Mouse (Mus musculus): ENCODE results near the gene Mpig6b. TPM values are rescaled to one million over a fixed set of nuclear protein-coding genes. Genes with fewer than 3 reads are reported as not detected.

The Mpig6b gene
- total RNA-seq (2023; ENCODE audit: inconsistent age) = 0.45 TPM in 1 of 4 replicates, not detected in the others

GRCm38 (mm10) chr17:35066084-35066483 lies at the start of gene Mpig6b:
Mpig6b (minus strand) TSS chr17:35066184.

GRCm38 (mm10) chr17:35115046-35116019 lies 49.3 kb upstream of the Mpig6b start, which contains the start of gene Ly6g5b:
Ly6g5b (minus strand) TSS chr17:35115428.

DNA sequence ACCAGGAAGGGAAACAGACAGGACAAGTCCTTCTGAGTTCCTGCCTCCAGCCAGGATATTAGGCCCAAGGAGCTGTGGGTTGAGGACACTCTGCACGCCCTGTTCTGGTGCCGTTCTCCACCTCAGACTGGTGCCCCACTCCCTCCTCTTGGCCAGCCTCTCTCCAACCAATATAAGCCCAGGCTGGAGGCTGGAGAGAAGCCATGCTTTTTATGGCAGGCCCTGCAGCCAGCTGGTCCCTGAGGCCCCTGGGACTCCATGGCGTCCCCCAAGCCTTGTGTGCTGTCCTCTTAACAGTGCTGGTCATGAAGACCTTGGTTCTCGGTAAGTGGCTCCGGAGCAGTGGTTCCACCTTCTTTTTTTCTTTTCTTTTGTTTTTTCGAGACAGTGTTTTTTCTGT lies 42.1 kb upstream of the Mpig6b start, which contains the start of gene Ly6g5c:
Gene Ly6g5c (plus strand): TSS at position 183 of the 400 bp plus-strand sequence.

GRCm38 (mm10) chr17:35088825-35089644 lies 23.1 kb upstream of the Mpig6b start, which contains the start of gene Abhd16a:
Abhd16a (plus strand) TSS chr17:35089263.

GRCm38 (mm10) chr17:35085208-35085865 lies 19.4 kb upstream of the Mpig6b start, which contains the start of gene Ly6g6f:
Ly6g6f (minus strand) TSS chr17:35085610.

GRCm38 (mm10) chr17:35077786-35078233 lies 11.8 kb upstream of the Mpig6b start, which contains the start of gene Ly6g6d:
Ly6g6d (minus strand) TSS chr17:35078065.

DNA sequence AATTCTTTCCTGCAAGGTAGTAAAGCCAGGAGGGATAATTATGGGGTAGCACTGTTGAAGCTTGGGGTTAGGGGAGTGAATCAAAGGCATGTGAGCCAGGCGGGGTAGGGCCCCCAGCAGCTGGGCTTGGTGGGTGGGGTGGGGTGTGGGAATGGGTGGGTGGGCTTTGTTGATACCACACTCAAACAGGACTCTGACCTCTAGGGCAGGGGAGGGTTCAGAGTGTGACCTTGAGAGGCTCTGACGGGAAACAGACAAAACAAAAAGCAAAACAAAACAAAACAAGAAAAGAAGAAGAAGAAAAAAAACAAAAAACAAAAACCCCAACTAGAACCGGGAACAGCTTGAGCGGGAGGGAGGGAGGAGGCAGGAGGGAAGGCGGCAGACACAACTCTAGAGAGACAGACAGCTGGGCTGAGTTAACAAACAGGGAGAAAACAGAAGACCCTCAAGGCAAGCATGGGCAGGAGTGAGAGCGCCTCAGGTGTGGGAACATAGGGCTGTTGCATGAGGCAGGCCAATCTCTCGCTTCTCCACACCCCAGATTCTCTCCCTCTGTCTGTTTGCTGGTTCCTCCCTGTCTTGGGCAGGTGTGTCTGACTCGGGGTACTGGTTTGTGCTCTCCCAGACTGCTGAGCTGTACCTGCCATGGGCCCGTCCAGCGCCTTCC lies 10.7 kb upstream of the Mpig6b start, which contains the start of gene Ly6g6e:
Gene Ly6g6e (plus strand): TSS at position 396 of the 670 bp plus-strand sequence.

DNA sequence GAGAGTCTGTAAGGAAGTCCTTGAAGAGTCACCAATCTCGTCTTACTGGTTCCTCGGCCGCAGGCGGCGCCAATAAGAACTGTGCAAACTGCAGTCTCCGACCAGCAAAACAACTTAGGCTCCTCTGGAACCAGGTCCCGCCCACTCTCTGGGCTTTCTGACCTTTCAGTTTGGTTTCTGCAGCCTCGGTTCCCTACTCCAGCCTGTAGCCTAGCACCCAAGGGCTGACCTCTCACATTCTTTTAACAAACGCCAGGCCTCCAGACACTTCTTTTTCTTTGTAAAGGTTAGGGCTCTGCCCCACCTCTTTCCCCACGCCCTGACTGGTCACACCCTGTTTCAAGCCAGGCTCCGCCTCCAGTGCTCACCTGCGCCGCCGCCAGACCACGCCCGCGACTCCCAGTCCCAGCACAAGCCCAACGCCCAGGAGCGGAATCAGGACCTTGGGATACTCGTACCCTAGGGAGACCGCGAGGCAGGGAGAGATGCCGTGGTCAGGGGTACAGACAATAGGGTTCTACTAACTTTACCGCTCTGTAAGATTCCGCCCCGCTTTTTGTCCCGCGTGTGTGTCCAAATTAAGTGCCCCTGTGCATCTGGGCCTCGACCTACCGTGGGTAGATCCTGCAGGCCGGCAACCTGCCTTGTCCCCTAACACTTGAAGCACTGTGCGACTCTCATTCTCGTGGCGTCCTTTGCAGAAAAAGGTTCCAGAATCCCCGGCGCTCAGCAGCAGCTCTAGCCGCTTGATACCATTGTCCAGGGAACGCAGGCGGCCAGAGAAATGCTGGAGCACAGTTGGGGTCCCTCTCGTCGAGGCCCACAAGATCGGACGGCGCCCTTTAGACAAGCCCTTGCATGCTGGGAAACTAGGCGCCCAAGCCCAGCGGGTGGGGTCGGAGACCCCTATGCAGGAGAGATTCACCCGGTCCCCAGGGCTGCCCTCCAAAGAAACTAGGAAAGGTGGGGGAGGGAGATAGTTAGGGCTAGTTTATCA lies 735 bp downstream of the Mpig6b start, which contains the start of gene Ly6g6c:
Gene Ly6g6c (plus strand): TSS at position 438 of the 997 bp plus-strand sequence.

GRCm38 (mm10) chr17:35058911-35059892 lies 6.8 kb downstream of the Mpig6b start, which contains the start of gene Ddah2:
Ddah2 (plus strand) TSS chr17:35059035.

GRCm38 (mm10) chr17:35049561-35050016 lies 16.4 kb downstream of the Mpig6b start, which contains the start of gene Clic1:
Clic1 (plus strand) TSS chr17:35049966.

DNA sequence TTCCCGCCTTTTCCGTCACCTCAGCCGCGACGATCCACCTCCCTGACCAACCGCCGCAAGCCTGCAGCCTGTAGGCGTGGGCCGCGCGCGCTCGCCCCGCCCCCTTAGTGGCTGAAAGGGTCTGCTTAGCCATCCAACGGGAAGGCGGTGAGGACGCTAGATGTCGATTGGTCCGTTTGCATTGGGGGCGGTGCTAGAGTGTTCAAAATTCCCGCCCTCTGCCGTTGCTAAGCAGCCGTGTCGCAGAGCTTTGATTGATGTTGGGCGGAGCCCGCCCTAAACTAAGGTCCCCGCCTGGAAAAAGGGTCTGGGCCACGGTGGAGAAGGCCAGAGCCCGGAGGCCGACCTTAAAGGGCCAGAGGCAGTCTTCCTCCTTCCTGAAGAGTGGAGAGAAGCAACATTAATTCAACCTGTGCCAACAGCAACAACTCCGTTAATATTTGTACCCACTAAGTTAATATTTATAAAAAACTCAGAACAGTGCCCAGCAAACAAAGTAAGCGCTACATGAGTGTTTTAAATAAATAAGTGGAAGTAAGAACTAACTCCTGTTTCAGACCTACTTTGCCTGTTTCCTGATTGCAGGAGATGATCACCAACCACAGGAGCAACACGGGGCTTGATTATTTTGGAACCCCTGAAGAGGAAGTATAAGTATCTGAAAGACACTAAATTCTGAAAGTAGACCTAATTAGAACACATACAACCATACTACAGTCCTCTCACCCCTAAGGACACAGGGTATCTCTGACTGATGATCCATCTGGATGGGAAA lies 19.1 kb downstream of the Mpig6b start, which contains the start of gene Msh5:
Gene Msh5 (minus strand): TSS at position 65 of the 775 bp plus-strand sequence.

GRCm38 (mm10) chr17:35027277-35028068 lies 38.5 kb downstream of the Mpig6b start, which contains the start of gene Sapcd1:
Sapcd1 (minus strand) TSS chr17:35028016.

DNA sequence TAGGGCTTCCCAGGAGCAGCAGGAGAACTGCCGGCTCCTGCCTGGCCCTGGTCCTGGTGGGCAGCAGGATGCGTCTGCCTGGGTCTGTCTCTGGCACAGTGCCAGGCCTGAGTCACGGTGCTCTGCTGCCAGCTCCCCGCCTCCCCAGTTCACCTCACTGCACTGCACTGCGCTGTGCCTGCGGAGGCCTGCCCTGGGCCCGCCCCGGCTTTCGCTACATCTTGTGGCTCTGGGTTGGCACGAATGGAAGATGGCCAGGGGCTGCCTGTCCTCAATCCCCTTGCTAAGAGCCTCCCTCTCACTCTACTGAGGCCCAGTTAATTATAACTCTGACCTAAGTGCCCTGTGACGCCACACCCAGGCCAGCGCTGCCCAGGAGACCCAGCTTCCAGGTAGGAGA lies 49.6 kb downstream of the Mpig6b start, which contains the start of gene Vwa7:
Gene Vwa7 (plus strand): TSS at position 204 of the 400 bp plus-strand sequence.

Data from B cell, adult (primary cell).